Mouse (Mus musculus) yolk sac, embryonic 10.5 days (tissue): ENCODE results near the gene Dmxl2.

ENCODE experiments used
- DNase-seq: peaks from one replicate; pipeline ENCODE4 v3.0.0-alpha.2; 2017; ENCODE audit warnings: low spot score

The Dmxl2 gene

DNA sequence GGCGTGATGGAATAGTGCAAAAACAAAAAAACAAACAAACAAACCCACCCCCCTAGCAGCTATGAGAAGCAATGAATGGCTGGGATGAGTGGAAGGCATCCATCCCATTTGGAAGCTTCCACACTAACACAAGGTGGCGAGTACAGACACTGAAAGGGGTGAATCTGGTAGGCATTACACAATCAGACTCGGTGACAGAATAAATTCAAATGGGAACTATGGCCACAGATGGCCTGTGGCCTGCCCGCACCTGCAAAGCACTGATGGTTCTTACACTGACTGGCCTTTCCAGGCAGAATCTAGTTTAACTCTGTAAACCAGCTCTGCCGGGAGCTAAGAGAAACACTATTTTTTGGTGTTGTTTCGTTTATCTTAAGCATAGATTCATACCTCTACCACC, 2.1 kb downstream of the Dmxl2 start:
- DNase-seq = no peak

DNA sequence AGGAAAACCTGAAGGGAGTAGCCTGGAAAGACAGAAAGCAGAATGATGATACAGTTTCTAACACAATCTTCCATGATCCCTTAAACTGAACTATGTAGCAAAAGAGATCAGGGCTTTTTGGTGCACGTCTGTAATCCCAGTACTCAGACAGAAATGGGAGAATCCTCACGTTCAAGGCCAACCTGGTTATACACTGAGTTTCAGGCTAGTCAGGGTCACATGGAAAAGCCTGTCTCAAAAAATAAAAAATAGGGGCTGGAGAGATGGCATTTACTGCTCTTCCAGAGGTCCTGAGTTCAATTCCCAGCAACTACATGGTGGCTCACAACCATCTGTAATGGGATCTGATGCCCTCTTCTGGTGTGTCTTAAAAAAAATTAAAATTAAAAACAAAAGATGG, 11.0 kb downstream of the Dmxl2 start:
- DNase-seq = no peak

DNA sequence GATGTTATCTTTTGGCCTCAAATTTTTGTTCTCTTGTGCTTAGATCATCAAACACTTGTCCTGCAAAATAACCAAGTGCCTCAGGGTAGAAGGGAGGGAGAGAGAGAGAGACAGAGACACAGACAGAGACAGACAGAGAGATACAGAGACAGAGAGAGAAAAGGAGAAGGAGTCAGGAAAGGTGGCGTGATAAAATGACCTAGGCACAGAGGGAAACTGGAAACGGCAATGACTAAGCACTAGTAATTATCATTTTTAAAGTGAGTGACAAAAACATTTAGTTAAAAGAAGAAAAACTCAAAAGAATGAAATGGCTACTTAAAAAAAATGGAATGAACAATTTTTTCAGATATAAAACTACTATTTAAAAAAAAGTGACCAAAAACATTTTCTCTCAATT, 11.8 kb downstream of the Dmxl2 start:
- no peak for DNase-seq

DNA sequence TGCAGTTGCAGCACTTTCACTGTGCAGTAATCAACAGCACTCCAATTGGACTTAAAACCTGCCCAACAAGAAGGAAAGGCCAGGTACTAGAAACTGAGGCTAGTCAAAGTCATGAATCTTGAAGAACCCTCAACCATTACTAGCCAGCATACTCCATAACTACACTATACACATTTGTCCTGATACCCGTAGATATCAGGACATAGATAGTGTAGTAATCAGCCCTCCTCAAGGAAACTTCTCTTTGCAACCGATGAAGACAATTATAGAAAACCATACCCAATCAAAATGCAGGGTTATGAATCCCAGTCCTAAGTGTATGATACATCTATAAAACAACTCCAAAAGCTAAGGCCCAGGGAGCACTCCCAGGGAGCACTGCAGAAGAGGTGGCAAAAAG, 16.5 kb downstream of the Dmxl2 start:
- no peak for DNase-seq

DNA sequence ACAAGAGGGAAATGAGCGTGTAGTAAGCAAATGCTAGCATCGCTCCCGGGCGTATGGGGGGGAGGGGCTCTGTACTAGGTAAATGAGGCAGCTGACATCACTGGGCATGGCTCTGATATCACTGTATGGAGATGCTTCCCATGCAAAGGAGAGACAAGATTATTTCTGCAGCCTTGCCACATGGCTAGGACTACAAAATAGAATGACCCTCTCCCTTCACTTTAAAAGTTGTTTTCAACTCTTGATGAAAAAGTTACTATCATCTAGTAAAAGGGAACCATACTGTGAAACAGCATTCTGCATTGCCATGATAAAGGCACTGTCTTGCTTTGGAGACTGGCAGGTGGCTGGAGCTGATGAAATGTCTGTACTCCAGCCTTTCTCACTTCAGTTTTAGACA, 18.2 kb downstream of the Dmxl2 start:
- no peak for DNase-seq

DNA sequence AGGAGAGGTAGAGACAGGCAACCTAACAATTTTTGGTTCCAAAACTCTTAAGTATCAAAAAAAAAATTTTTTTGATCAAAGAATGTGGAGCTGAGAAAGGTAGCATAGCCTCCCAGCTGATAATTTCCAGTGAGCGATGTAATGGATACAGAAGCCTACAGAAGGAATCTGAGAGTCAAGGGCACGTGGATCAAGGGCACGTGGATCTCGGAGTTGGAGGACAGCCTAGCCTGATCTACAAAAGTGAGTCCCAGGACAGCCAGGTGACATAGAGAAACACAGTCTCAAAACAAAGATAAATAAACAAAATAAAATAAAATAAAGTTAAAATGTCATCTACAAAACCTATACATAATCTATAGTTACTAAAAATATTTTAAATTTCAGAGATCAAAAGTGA, 18.7 kb downstream of the Dmxl2 start:
- DNase-seq = no peak

DNA sequence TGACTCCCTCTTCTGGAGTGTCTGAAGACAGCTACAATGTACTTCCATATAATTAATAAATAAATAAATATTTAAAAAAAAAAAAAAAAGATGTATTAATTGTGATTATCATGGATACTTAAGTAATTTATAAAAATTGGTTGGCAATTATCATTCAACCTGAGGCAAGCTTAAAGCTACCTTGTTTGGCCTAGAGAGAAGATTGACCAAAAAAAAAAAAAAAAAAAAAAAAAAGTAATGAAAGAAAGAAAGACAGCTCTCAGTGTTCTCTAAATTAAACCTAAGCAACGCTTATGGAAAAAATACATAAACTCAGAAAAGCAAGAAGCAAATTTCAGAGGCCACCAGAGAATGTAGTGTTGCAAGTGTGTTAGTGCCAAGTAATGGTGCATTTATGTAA, 22.4 kb downstream of the Dmxl2 start:
- no peak for DNase-seq

DNA sequence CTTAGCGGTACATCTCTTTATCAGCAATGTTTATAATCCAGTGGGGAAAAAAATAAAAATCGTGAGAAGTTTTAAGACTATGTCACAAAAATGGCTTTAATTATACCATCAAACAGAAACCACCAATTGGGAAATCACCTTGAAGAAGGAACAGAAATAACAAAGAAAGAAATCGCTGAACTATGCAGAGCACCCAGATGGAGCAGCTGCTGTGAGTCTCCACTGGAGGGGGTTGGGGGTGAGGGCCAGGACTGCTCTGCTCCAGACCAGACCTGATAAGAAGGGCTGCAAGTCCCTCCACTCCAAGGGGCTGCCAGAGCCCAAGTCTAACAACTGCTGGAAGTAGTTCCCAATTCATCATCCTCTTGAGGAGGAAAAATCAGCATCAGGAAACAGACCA, 23.3 kb downstream of the Dmxl2 start:
- no peak for DNase-seq

DNA sequence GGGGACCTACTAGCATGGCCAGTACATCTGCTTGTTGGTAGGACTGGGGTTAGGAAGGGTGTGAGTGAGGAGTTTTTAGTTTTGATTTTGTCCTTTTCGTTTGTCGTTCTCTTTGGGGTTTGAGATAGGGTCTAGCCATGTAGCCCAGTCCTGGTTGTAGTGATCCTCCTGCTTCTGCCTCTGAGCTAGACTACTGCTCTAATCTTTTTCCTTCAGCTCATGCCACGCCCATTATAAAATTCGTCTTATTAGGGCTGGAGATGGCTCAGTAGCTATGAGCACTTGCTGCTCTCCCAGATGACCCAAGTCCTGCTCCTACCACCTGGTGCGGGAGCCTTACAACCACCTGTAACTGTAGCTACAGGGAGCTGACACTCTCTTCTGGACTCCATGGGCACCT, 26.9 kb downstream of the Dmxl2 start:
- no peak for DNase-seq

DNA sequence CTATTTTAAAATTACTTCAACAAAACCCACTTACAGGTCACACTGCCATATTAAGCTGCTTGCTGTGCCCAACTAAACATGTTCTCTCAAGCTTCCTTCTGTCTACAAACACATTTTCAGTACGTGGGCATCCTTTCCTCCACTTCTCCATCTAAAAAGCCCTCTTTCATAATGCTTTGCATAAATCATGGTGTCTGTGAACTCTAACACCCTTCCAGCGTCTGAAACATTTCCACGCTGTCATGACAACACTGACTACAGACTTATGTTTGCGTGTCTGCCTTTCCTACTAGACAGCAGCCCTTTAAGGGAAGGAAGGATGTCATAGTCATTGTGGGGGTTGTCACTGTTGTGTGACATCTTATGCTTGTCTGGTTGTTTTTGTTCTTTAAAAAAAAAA, 27.4 kb downstream of the Dmxl2 start:
- no peak for DNase-seq

DNA sequence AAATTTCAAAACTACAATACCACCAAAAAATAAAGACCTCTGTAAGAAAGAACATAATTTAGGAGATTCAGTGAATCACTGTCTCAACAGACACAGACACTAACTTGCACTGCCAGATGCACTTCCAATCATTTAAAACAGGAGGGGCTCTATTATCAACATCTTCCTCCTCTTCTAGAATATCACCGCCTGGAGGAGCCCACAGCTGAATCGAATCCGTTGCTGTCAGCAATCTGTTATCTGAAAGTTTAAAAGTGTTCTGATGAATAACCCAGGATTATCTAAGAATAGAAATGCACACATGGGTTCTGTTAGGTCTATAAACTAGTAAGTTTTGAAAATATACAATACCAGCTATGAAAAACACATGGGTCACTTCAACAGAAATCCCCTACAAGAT, 28.6 kb downstream of the Dmxl2 start:
- no peak for DNase-seq

DNA sequence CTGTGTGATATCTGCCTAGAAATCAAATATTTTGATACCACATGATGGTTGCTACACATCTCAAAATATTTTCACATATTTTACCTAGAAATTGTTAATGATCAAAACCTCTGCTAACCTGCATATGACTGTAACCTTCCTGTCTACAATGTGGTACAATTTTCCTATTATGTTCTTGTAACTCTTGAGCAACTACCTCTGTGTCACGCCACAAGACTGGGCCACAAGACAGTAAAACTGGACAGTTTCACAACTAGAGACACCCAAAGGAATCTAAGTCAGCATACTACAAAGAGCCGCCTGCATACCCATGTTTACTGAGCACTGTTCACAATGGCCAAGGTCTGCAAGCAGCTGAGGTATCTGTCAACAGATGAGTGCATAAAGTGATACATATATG, 32.1 kb downstream of the Dmxl2 start:
- DNase-seq = no peak

DNA sequence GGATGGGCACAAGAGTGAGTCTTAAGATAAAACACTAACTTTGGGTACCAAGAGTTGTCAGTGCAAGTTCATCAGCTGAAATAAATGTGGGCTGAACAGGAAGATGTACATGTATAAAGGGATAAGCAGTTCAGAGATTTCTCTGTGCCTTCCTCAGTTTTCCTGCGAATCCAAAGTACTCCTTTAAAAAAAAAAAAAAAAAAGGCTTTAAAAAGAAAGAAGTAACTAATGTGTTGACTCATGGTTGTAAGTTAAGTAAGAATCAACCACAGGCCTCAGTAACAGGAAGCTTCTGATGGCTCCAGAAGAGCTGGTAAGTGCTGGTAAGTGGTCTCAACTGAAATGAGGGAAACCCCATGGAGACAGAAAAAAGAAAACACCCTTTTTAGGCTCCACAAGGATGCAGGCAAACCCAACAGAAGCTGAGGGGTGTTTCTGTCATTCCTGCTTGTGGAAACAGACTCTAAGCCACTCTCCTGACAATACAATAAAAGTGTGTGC, 33.9 kb downstream of the Dmxl2 start:
- DNase-seq = no peak

DNA sequence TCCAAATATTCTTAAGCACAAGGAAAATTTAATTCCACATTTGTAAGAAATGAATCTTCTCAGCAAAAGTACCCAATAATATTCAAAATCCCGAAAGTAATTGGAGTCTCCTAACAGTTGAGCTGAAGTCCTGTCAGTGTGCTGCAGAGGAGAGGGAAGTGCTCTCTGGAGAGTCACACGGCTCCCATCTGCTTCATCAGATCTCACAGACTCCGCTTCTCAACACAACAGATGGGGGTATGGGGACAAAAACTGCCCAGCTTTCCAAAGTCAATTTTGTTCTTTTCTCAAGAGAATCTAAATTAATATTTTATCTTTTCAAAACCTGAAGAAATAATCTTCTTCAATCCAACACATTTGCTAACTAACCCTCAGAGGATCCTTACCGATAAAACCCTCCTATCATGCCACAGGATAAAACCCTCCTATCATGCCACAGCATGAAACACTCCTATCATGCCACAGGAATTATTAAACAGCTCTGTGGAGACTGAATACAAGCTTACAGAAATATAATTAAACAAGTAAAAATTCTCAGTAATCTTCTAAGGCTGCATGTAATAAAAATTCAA, 37.9 kb downstream of the Dmxl2 start:
- no peak for DNase-seq

DNA sequence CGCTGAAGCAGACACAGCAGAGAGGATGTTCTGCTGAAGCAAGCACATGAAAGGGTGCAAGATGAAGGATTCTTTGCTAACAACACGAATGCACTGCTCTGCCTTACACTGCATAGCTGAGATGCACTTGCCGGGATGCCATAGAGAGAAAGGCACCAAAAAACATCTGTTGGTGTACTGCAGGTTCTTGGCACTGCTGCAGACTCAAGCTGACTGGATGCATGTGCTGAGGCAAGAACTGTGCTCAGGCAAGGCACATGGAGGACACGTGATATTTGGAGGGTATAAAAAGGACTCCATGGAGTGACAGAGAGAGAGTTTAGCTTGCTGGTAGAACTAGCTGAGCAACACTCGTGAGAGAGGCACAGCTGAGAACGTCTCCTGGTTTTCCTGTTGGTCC, 62.4 kb downstream of the Dmxl2 start:
- DNase-seq = no peak

DNA sequence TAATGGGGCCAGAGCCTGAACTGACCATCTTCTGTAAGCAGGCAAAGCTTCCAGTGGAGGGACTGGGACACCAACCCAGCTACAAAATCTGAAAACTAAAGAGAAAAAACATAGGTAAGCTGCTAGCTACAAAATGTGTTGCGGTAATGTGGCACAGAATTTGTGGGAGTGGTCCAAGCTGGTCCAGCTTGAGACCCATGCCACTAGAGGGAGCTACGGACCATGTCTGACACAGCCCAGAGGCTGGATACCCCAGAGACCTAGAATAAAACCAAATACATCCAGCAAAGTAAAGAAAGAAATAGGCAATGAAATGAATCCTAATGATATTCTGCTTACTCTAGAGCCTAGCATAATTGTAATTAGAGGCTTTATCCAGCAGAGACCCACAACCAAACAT, 63.2 kb downstream of the Dmxl2 start:
- peak; percentile 9 for DNase-seq

DNA sequence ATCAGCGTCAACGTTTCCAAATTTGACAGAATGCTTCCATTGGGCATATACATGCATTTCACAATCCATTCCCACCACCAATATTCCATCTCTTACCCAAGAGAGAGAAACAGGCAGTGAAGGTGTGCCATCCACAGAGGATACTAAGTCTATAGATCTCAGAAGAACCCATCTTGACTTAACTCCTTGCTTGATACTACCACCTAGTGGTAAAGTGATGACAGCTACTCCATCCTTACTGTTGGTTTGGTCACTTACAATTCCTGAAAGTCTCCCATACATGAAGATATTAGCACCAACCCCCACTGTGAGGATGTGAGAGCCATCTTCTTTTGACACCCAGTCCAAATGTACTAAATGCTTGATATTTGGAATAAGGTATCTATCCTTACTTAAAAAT, 85.2 kb downstream of the Dmxl2 start:
- DNase-seq = no peak

DNA sequence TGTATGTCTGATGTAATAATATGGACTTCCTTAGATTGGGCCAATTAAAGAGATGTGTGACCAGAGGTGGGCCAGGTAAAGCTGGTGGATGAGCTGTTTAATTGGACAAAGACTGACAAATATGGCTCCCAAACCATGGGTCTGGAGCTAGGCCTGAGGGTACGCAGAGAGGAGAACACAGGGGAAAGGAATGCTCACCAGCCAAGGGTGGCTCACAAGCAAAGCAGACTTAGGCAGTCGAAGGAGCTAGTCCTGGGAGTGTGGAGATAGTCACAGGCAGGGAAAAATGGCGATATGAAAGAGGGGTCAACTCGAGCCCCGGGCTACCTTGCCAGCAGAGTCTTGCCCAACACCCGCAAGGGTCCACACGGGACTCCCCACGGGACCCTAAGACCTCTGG, 144.7 kb downstream of the Dmxl2 start:
- DNase-seq = no peak

DNA sequence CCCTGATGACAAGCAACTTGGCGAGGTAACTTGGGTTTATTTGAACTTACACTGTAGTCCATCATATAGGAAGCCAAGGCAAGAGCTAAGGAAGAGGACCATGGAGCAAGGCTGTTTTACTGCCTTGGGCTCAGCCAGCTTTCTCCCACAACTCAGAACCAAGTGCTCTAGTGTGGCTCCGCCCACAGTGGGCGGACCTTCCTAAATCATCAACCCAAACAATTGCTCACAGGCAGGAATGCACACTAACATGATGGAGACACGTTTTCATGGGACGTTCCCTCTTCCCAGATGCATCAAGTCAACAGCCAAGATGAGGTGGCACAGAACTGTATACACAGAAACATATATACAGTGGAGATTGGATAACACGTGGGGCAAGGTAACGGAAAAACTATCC, 159.4 kb downstream of the Dmxl2 start:
- no peak for DNase-seq

DNA sequence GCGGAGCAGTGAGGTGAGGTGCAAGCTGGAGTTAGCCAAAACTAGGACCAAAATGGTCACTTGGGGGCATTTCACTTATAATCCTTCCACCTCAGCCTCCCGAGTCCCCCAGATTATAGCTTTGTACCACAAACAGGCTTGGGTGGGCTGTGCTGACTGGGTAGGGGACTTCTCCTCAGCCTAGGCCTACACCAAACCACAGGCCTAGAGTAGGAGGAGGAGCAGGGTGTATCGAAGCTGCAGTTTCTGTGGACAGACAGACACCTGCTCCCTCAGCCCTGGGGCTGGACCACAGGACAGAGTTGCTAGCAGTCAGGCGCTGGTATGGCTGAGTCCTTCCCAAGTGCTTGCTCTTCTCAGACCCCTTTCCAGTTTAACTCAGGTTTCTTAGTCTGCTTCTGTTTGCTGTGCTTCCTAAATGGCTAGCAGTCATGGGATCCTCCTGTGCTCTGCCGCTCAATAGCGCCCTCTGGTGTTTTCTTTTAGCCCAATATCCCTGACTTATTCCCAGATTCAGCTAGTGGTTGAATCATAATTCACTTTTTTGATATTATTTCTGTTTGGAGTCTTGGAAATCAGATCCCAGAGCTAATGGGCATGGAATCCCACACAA, 164.8 kb downstream of the Dmxl2 start:
- DNase-seq = no peak

DNA sequence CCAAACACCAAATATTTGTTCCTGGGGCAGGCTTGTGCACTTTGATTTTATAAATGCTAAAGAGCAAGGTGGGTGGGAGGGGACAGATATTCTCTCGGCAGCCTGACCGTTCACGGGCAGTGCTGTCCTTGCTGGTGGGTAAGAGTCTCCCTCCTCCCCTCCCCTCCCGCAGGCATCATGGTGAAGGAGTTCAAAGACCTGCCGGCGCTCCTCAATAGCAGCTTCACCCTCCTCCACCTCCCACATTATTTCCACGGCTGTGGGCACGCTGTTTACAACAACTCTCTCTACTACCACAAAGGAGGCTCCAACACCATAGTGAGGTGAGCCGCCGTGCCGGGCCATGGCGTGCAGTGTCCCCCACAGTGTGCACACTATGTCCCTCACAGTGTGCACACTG, 165.8 kb downstream of the Dmxl2 start:
- DNase-seq = no peak

DNA sequence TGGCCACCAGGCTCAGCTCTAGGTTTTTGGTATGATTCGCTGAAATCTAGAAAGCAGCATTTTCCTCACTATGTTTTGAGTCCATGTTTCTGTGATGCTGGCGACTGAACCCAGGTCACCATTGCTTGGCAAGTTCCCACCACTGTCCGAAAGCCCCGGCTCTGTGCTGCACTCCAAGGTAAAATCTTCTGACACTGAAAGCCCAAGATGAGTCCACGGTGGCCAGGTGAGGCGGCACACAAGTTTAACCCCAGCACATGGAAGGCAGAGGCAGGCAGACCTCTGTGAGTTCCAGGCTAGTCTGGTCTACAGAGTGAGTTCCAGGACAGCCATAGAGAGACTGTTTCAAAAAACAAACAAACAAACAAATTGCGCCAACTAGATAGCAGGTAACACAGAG, 172.2 kb downstream of the Dmxl2 start:
- no peak for DNase-seq

DNA sequence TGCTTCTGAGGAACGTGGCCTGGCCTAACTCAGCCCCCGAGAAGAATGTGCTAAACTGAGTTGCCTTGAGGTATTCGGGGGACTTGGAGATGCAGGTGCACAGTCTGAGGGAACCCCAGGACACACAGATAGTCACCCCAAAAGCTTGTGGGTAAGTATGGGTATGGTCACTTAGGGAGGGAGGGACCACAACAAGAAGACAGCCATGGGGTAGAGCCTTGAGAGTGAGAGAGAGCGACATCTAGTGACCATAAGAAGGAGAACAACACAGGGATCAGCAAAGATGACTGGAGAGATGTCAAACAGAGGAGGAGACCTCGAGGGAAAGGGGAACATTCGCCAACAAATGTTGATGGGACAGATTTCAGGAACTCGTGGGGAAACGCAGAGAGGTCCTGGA, 178.0 kb downstream of the Dmxl2 start:
- no peak for DNase-seq

DNA sequence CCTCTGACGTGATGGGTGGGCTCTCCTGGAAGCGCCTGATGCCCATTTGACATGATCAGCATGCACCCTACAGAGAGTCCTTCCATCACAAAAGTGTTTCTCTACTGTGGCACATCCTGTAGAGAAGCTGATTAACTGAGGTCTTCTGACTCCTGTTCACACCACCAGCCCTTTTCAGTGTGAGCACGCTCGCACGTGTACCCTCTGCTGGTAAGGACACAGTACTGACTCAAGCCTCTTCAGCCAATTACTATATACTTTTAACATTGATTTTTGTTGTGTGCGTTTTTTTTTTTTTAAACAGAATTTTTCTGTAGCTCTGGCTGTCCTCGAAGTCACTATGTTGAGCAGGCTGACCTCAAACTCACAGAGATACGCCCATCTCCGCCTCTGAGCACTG, 185.1 kb downstream of the Dmxl2 start:
- no peak for DNase-seq
